Mouse (Mus musculus) cerebellum, adult 9-10 months (tissue): ENCODE data around the gene Vps9d1.
"Not testable (repeated sequence)": the region's sequence is repeated elsewhere in the genome, so short reads cannot be mapped to it uniquely, and the experiment has no call there.

Source experiments
- DNase-seq: peaks from one replicate; pipeline ENCODE4 v3.0.0; 2022

The Vps9d1 gene

GRCm38 (mm10) chr8:123212321-123213117 lies 41.6 kb downstream of the Vps9d1 start, which contains the start of the genes Chmp1a and Spata33:
TSS of gene Chmp1a (minus strand) at chr8:123212763.
TSS of gene Spata33 (plus strand) at chr8:123212832.
- DNase-seq = peak; percentile 89

- DNase-seq = no peak
Measured at GRCm38 (mm10) chr8:123211876-123212275, 42.3 kb downstream of the Vps9d1 start.

- no peak for DNase-seq
Measured at GRCm38 (mm10) chr8:123203571-123203970, 50.6 kb downstream of the Vps9d1 start.

GRCm38 (mm10) chr8:123202288-123202687 lies 51.9 kb downstream of the Vps9d1 start:
- DNase-seq = peak; percentile 75

DNA sequence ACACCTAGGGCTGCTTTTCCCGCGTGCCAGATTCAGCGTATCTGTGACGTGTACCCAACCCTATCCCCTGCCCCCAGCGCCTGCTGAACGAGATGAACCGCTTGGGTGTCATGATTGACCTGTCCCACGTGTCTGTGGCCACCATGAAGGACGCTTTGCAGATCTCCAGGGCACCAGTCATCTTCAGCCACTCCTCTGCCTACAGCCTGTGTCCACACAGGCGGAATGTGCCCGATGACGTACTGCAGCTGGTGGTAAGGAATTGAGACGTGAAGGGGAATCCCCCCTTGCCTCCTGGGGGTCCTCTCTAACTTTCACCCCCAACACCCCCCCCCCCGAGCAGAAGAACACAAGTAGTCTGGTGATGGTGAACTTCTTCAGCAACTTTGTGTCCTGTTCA lies 54.3 kb downstream of the Vps9d1 start:
- no peak for DNase-seq

DNA sequence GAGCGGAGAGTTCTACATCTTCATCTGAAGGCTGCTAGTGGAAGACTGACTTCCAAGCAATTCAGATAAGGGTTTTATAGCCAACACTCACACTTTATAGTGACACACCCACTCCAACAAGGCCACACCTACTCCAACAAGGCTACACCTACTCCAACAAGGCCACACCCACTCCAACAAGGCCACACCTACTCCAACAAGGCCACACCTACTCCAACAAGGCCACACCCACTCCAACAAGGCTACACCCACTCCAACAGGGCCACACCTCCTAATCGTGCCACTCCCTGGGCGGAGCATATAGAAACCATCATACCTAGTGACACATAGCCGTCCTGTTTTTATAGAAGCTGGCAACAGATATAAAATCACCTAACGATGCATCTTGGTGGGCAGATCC lies 57.1 kb downstream of the Vps9d1 start:
- not testable (repeated sequence) for DNase-seq

- no peak for DNase-seq
Measured at GRCm38 (mm10) chr8:123193771-123194170, 60.4 kb downstream of the Vps9d1 start.
